In genomic region chr4:54387460-54387859, GRCm38 (mm10) we compare ENCODE assay signal across 12 mouse cellular contexts.
DNase-seq lines count a peak whose midpoint lies in the region; ATAC-seq lines count a peak whose summit lies in the region.
"Had no signal": no experiment of that assay in that cellular context is flagged by ENCODE, and none has a peak within 500 bp of the region (broad histone marks: within the 10 kb centered on the region; RNA-seq: fewer than 3 reads in every experiment).

No protein-coding gene starts in this region.

- 52% methylated on average over 6 of the region's 6 CpGs for WGBS in intestine, embryonic 15.5 days
- 41% methylated on average over 6 of the region's 6 CpGs for WGBS in intestine, embryonic 16.5 days
- WGBS in embryonic facial prominence, embryonic 13.5 days: 44% methylated on average over 6 of the region's 6 CpGs
- 54% methylated on average over 6 of the region's 6 CpGs for WGBS in limb, embryonic 11.5 days
- 38% methylated on average over 6 of the region's 6 CpGs for whole genome bisulfite sequencing in neural tube, embryonic 13.5 days

- H3K4me3 ChIP-seq in intestine, embryonic 15.5 days (replicated peaks): no peak overlapping the region
- no peak overlapping the region for H3K4me3 ChIP-seq in intestine, embryonic 16.5 days (ENCODE audit: low read length)
- no peak overlapping the region for H3K4me3 ChIP-seq in embryonic facial prominence, embryonic 13.5 days
- no peak overlapping the region for H3K4me3 ChIP-seq in limb, embryonic 11.5 days (ENCODE audit: low read depth, low read length)
- no peak overlapping the region for H3K4me3 ChIP-seq in neural tube, embryonic 13.5 days
- H3K4me3 ChIP-seq: heart, embryonic 12.5 days; liver, embryonic 15.5 days had no signal

- no peak overlapping the region for H3K9ac ChIP-seq in intestine, embryonic 15.5 days
- no peak overlapping the region for H3K9ac ChIP-seq in intestine, embryonic 16.5 days (ENCODE audit: low read depth, low read length)
- H3K9ac ChIP-seq in embryonic facial prominence, embryonic 13.5 days: no peak overlapping the region
- no peak overlapping the region for H3K9ac ChIP-seq in limb, embryonic 11.5 days (ENCODE audit: low read length)
- H3K9ac ChIP-seq in neural tube, embryonic 13.5 days: no peak overlapping the region
- H3K9ac ChIP-seq: heart, embryonic 12.5 days; liver, embryonic 15.5 days had no signal

- no peak overlapping the region for H3K4me2 ChIP-seq in intestine, embryonic 15.5 days (replicated peaks)
- H3K4me2 ChIP-seq in intestine, embryonic 16.5 days (ENCODE audit: low read depth, low read length): no peak overlapping the region
- no peak overlapping the region for H3K4me2 ChIP-seq in embryonic facial prominence, embryonic 13.5 days
- no peak overlapping the region for H3K4me2 ChIP-seq in limb, embryonic 11.5 days (ENCODE audit: low read depth, severe bottlenecking)
- H3K4me2 ChIP-seq in neural tube, embryonic 13.5 days: no peak overlapping the region
- H3K4me2 ChIP-seq: heart, embryonic 12.5 days; liver, embryonic 15.5 days had no signal

- no peaks in the 10 kb centered on the region for H3K4me1 ChIP-seq in intestine, embryonic 15.5 days (replicated peaks)
- no peaks in the 10 kb centered on the region for H3K4me1 ChIP-seq in intestine, embryonic 16.5 days (ENCODE audit: control insufficient read depth, insufficient read depth, low read length)
- peaks cover 29% of the 10 kb centered on the region for H3K4me1 ChIP-seq in embryonic facial prominence, embryonic 13.5 days
- peaks cover 7% of the 10 kb centered on the region; the same call in 1 of the 2 replicates for H3K4me1 ChIP-seq in limb, embryonic 11.5 days (ENCODE audit: control insufficient read depth, insufficient read depth, low read length)
- H3K4me1 ChIP-seq in neural tube, embryonic 13.5 days (replicated peaks): 0 out of 2 replicates have a peak, but pooled peaks cover 9% of the 10 kb centered on the region
- H3K4me1 ChIP-seq: liver, embryonic 15.5 days had no signal

- H3K27me3 ChIP-seq in intestine, embryonic 15.5 days (replicated peaks): no peaks in the 10 kb centered on the region
- H3K27me3 ChIP-seq in intestine, embryonic 16.5 days (replicated peaks; ENCODE audit: control insufficient read depth, insufficient read depth, low read length): no peaks in the 10 kb centered on the region
- no peaks in the 10 kb centered on the region for H3K27me3 ChIP-seq in embryonic facial prominence, embryonic 13.5 days
- H3K27me3 ChIP-seq in limb, embryonic 11.5 days (ENCODE audit: control insufficient read depth, insufficient read depth, low read length): no peaks in the 10 kb centered on the region
- H3K27me3 ChIP-seq in neural tube, embryonic 13.5 days: no peaks in the 10 kb centered on the region
- H3K27me3 ChIP-seq: heart, embryonic 12.5 days; liver, embryonic 15.5 days had no signal

- H3K9me3 ChIP-seq in intestine, embryonic 15.5 days: no peaks in the 10 kb centered on the region
- H3K9me3 ChIP-seq in intestine, embryonic 16.5 days (ENCODE audit: control insufficient read depth, low read length): no peaks in the 10 kb centered on the region
- no peaks in the 10 kb centered on the region for H3K9me3 ChIP-seq in embryonic facial prominence, embryonic 13.5 days
- no peaks in the 10 kb centered on the region for H3K9me3 ChIP-seq in limb, embryonic 11.5 days (ENCODE audit: control insufficient read depth, low read length)
- no peaks in the 10 kb centered on the region for H3K9me3 ChIP-seq in neural tube, embryonic 13.5 days
- H3K9me3 ChIP-seq: heart, embryonic 12.5 days; liver, embryonic 15.5 days had no signal

- H3K27ac ChIP-seq in intestine, embryonic 15.5 days: no peak overlapping the region
- H3K27ac ChIP-seq in intestine, embryonic 16.5 days (ENCODE audit: low read length): no peak overlapping the region
- H3K27ac ChIP-seq in embryonic facial prominence, embryonic 13.5 days: 0 out of 2 replicates have a peak overlapping the region, but pooled peaks have one; percentile 16
- no peak overlapping the region for H3K27ac ChIP-seq in limb, embryonic 11.5 days (replicated peaks; ENCODE audit: low read depth, low read length)
- H3K27ac ChIP-seq in neural tube, embryonic 13.5 days (replicated peaks): peak overlapping the region; percentile 30; the same call in 1 of the 2 replicates
- H3K27ac ChIP-seq: liver, embryonic 15.5 days had no signal

- no peaks in the 10 kb centered on the region for H3K36me3 ChIP-seq in intestine, embryonic 15.5 days
- no peaks in the 10 kb centered on the region for H3K36me3 ChIP-seq in intestine, embryonic 16.5 days (ENCODE audit: control insufficient read depth, insufficient read depth, low read length)
- no peaks in the 10 kb centered on the region for H3K36me3 ChIP-seq in embryonic facial prominence, embryonic 13.5 days
- H3K36me3 ChIP-seq in limb, embryonic 11.5 days (ENCODE audit: control insufficient read depth, insufficient read depth, low read length): no peaks in the 10 kb centered on the region
- H3K36me3 ChIP-seq in neural tube, embryonic 13.5 days: no peaks in the 10 kb centered on the region
- H3K36me3 ChIP-seq: heart, embryonic 12.5 days; liver, embryonic 15.5 days had no signal

- ATAC-seq in intestine, embryonic 15.5 days: 0 out of 2 replicates have a peak, but pooled peaks have one; percentile 20
- ATAC-seq in intestine, embryonic 16.5 days: no peak
- ATAC-seq in embryonic facial prominence, embryonic 13.5 days (ENCODE audit: insufficient number of reproducible peaks, insufficient read depth, low FRiP score, low TSS enrichment, low read depth): no peak
- ATAC-seq in limb, embryonic 11.5 days (ENCODE audit: insufficient number of reproducible peaks, low FRiP score, low TSS enrichment, low read depth): no peak
- peak; percentile 47; the same call in 1 of the 2 replicates for ATAC-seq in neural tube, embryonic 13.5 days (ENCODE audit: low read depth)
- ATAC-seq: intestine, postnatal 0 days had no signal

- DNase-seq in limb, embryonic 11.5 days (ENCODE audit: low spot score): peak; percentile 46
- no peak for DNase-seq in c-Kit-positive CD71-positive TER-119-positive erythroid progenitor cells, embryonic 14.5 days (ENCODE audit: low spot score)
- DNase-seq in thymus, postnatal 14 days: no peak
- DNase-seq in kidney, adult 8-10 months: no peak
- DNase-seq: right cerebral cortex, postnatal 14 days had no signal

Comparison
In these comparisons a context has a peak if more than half of its experiments do, and no peak if none do; other contexts are left out.
1. ATAC-seq: peak in intestine, embryonic 15.5 days (single experiment) and neural tube, embryonic 13.5 days (single experiment); none in intestine, embryonic 16.5 days (single experiment), embryonic facial prominence, embryonic 13.5 days (single experiment) and limb, embryonic 11.5 days (single experiment).
2. H3K27ac ChIP-seq: peak in embryonic facial prominence, embryonic 13.5 days (single experiment) and neural tube, embryonic 13.5 days (single experiment); none in intestine, embryonic 15.5 days (single experiment), intestine, embryonic 16.5 days (single experiment) and limb, embryonic 11.5 days (single experiment).